Mouse (Mus musculus) spleen, postnatal 4 days (tissue): ENCODE results near the gene Pde1c.

Source experiments
- DNase-seq, 2 experiments: peaks; one replicate each; pipeline ENCODE4 v3.0.0; 2022; ENCODE audit warnings: low spot score in 2 of 2

Pde1c gene

DNA sequence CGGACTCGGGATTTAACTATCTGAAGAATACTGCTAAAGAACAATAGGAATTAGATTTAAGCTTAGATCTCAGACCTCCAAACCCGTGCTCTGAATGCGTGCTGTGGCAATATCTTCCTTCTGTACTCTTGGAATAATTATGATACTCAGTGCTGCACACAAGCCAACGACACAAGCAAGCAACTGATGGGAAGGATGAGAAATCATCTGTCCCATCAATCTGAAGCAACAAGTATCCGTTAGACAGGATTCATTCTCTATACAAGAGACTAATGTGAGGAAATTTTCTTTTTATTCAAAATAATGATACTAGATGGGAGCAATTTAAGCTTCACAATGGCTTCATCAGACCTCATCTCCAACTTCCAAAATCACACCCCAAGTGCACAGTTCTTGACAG, 237.5 kb downstream of the Pde1c start:
- DNase-seq, result no peak

DNA sequence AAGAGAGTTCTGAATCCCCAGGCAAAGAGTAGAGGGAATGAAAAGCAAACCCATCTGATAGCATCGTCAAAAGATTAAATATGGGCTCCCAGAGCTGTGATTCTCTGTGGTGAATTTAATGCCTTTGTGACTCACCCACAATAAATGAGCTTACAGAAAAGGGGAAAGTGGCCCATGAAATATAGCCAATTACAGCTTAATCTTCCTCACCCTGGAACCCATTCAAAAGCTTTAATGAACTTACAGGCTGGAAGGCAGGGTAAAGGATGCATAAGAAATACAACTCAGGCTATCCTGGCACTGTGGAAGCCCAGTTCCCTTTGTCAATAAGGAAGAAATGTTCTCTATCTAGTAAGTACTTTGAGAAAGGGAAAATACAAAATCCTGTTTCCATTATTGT, 240.8 kb downstream of the Pde1c start:
- DNase-seq, result no peak

DNA sequence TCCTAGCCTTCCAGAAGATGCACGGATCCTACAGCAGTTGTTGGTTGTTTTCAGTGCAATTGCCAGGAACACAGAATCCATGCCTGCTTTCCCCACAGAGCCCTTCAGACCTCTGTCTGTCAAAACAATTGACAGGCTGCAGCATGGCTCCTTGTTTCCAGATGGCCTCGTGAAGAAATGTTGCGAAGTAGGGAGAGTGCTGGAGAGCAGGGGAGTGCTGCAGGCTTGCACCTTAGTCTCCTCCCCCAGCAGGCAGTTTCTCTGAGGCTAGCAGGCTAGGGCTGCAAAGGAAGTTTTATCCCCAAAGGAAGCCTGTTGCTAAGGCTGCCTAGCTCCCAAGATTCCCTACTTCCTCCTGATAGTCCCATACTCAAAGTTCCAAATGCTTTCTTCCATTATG, 246.1 kb downstream of the Pde1c start:
- no peak for DNase-seq

DNA sequence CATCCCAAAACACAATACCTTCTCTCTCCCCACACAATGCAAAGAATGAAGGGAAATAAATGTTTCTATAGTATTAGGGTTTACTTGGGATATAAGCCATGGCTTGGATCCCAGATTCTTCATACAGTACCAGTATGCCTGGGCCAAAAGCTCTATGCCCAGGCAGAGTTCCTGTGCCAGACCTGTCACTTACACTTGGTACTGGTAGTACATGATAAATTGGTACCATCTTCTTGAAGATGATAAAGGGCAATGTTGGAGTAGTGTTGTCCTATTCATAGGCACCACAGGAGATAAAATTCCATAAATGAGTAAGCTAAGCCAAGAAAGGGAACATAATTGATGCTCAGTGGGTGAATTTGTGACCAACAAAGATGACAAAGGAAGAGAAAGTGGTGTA, 258.6 kb downstream of the Pde1c start:
- no peak for DNase-seq

DNA sequence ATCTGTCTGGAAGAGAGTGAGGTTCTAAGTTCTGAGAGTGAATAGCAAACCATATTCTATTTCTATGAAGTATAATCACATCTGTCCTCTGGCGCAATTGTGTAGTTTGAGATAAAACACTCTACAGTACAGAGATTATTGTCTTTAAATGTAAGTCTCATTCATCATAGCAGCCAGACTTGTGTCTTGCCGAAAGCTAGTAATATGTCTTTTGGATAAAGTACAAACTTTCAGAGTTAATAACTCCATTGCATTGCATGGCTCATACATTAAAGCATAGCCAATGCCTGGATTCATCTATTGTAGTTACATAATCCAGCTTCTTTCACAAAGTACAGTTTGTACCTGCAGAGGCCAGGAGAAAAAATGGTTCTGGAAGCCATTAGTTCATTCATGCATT, 262.8 kb downstream of the Pde1c start:
- DNase-seq, result no peak

DNA sequence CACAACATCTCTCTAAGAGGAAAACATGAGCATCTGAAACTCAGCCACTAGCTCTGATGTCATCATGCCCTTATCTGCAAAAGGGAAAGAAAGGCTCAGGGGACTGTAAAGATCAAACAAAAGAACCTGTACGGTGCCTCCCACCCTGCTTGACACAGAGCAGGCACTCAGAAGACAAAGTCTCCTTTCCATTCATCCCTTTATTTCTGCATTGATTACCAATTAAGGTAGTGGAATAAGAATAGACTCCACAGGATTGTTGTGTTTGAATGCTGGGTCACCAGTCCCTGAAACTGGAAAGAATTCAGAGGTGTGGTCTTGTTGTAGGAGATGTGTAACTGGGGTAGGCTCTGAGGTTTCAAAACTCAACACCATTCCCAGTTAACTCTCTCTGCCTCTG, 276.7 kb downstream of the Pde1c start:
- DNase-seq, result no peak

DNA sequence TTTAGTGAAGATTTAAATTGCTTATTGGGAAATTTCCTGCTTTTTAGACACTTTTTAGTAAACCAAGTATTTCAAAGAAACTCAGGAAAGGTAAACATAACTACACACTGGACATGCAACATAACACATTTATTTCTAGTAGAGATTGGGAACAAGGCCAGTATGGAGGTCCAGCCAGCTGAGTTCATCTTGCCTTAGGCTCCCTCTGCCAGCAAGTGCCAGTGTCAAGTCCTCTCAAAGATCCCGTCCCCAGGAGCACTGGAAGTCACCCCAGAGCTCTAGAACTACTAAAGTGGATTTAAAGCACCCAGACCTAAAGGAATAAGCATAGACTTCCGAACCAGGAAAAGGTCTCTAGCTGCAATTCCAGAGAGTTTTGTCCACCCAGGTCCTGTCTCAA, 279.6 kb downstream of the Pde1c start:
- no peak for DNase-seq

DNA sequence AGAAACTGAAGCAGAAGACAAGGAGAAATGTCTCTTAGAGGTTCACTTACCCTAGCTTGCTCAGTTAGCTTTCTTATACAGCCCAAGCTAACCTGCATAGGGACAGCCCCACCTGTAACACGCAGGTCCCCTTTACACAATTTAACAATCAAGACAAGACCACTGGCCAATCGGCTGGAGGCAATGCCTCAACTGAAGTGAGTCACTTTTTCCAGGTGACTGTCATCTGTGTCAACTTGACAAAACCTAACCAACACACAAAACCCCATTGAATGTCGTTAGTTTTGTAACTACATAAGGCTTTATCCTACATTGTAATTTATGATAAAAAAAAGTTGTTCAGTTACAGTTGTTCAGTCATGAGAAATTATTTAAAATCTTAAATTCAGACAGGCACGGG, 284.1 kb downstream of the Pde1c start:
- no peak for DNase-seq

DNA sequence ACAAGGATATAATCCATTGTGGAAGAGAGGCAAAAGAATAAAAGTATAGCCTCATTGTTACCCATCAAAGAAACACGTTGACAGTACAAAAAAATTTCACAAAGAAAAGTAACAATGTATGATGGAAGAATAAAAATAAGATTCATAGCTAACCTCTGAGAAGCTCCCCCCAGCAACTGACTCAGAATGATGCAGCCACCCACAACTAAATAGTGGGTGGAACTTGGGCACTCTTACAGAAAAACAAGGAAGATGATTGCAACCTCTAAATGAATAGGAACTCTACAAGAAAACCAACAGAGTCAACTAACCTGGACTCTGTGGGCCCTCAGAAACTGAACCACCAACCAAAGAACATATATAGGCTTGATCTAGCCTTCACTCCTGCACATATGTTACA, 293.4 kb downstream of the Pde1c start:
- DNase-seq, result no peak

DNA sequence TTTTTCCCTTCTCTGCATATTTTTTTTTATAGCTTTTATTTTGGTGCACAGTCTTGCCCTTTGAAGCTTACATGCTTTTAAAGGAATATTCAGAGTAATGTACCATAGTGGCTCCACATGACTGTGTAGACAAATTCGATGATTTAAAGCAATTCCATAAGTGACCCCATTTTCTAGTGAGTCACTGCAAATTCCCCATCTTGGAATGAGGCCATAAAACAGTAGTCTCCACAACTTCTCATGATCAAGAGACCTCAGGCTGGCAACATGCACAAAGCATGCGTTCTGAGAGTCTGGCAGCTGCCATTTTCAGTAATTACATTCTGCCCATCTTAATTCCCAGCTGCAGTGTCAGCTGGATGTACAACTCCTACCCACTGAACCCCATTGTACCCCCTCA, 297.2 kb downstream of the Pde1c start:
- no peak for DNase-seq

DNA sequence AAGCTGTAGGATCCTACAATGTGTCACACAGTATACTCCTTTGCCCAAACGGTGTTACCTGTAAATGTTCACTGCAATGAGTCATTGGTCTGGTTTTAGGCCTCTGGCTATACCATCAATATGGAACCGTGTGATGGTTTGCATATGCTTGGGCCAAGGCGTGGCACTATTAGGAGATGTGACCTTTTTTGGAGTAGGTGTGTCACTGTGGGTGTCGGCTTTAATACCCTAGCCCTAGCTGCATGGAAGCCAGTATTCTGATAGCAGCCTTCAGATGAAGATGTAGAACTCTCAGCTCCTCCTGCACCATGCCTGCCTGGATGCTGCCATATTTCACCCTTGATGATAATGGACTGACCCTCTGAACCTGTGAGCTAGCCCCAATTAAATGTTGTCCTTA, 304.4 kb downstream of the Pde1c start:
- no peak for DNase-seq

DNA sequence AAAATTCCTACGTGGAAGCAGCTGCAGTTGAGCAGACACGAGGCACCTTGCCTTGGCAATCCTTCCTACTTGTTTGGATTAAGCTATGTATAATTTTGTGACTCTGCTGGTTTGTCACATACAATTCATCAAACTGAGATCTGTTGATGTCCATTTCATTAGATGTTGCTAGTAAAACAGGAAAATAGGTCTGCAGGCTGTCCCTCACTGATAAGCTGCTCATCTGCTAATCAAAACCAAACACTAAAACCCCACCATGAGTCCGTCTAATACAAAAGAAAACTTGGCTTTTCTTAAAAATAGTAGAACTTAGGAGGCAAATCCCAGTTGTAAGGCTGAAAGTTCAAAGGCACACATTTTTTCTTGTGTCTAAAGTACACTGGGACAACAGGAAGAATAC, 308.8 kb downstream of the Pde1c start:
- DNase-seq, result no peak

DNA sequence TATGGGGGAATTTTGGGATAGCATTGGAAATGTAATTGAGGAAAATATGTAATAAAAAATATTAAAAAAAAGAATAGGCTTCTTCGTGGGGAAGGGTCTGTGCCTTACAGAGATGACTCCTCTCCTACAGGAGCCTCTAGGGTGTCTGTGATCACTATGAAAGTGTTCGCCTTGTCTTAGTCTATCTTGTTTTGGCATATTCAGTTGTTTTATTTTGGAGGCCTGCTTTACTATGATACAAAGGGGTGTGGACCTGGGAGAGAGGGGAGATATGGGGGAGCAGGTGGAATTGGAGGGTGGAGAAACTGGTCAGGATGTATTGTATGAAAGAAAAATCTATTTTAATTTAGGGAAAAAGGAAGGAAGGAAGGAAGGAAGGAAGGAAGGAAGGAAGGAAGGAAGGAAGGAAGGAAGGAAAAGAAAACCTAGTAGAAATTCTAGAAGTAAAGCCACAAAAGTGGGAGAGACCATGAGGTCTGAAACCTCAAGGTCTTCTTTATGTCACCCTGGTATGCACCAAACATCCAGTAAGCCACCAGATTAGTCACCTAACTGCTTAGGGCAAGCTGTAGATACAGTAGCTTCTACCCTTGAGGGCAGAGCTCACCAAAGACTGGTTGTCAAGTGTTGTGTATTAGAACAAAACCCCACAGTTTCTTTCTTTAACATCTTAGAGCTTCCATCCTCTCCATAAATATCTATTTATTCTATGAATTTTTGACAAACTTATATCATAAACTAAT, 311.2 kb downstream of the Pde1c start:
- no peak for DNase-seq

DNA sequence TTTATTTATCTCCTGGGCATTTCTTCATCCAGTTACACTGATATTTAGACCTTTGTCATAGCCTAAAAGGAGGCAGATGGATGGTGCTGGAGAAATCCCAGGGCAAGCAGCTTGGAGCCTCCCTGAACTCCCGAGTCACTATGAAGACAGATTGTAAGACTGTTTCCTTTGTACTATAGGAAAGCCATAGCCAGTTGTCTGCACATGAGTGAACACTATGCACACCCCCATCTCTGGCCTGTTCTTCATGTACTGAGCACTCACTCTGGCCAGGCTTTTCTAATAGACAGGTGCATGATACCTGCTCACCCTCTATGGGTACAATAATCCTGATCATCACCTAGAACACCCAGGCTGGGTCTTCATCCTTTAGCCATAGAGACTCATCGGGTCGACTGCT, 318.8 kb downstream of the Pde1c start:
- no peak for DNase-seq

DNA sequence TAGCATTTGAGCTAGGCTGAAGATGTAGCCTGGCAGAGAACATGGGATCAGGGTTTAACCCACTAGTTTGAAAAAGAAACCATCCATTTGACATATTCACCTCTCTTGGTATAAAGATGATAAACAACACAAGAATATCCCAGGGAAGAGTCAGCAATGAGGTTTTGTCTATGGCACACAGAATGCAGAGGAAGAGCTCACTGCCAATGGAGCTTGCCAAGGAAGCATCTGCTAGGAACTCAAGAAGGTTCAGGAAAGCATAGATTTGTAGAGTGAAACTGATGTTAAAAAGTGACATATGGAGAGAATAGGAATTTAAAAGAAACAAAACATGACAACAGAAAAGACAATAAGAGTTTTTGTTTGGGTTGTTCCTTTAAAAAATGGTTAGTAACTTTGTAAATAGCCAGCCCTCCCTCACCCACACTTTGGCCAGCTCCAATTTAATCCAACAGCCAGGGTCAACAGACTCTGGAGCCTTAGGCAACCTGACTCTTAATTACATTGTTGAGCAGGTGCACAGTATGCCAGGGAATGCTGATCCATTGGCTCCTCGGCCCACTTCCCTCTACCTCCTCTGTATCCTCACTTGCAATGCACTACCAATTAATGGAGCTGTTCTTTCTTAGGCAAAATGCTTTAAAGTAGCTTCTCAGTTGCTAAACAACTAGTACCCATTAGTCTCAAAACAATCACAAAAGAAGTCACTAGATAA, 377.3 kb downstream of the Pde1c start:
- DNase-seq, result no peak

DNA sequence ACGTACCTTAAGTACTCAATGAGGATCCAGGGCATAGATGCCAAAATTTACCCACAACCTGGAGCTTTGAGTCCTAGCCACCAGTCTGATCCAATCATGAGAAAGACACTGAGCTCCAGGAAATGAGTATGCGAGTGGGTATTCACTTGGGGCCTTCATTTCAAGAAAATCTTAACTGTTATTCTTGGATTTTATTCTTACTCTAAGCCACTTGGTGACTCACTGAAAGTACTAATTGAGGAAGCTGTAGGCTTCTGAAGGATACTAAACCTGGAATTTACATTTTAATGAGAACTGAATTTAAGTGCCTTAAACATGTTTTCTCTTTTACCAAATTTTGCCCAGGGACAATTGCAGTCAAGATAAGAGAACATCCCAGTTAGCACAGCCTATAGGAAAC, 392.4 kb downstream of the Pde1c start:
- no peak for DNase-seq

DNA sequence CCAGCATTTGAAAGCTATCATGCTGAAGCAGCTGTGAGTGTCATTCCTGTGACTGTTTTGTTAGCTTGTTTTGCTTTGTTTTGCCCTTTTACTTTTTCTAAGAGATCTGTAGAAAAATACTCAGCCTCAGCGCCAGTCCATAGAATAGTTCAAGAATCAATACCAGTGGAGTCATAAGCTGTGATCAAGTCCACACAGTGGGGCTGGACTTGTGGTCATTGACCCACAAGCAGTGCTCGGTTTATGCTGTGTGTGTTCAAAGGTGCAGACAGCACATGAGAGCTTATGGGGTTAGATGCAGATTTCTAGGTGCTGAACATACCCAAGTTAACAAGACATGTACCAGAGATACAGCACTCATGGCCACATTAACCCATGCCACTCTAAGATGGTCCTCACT, 396.7 kb downstream of the Pde1c start:
- peak in 1 of 2 experiments; percentile 3 for DNase-seq

DNA sequence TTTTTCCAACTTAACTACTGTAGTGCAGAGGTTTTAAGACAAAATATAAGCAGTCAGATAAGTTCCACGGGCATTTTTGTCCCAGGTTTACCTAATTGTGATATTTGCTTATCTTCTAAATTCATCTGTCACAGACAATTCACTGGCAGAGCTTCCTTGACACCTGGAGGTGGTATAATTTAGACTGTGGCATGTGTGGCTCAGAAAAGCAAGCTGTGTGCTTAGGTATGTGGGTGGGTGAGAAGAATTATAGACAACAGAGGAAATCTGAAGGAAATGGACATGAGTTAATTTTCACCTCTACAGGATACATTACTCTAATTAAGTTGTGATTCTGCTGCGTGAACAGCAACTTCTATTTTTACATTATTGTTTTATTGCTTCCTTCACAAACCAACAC, 400.2 kb downstream of the Pde1c start:
- no peak for DNase-seq

DNA sequence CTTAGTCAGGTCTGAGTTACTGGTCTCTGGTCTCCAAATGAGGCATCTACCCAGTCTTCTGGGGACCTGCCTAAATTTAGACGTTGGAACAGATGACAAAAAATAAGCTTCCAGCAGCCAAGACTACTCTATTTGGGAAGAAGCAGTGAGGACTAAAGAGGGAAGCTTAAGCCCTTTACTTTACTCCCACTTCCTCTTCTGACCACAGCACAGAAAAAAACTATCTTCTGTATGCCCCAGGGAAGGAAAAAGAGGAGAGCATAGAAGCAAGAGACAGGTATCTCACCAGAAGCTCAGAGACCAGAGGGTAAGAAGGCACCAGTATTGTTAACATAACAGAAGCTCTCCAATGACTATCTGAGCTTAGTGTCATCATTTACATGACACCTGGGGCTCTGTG, 410.7 kb downstream of the Pde1c start:
- no peak for DNase-seq

DNA sequence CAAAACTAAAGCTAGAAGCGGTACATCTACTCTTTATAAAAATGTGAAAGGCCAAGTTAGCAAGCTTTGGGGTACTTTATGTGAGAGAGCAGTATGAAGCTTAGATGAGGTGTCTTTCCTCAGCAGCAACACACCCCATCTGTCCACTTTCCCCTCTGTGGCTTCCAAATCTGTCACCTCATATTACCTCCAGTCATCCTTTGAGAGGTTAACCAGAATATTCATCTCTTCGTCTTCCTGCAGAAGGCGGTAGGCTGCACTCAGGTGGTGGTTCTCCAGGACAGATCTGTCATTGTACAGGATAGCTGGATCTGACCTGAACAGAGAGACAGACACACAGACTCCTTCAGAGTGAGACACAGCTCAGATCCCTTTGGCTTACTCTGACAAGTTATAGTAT, 412.1 kb downstream of the Pde1c start:
- no peak for DNase-seq

DNA sequence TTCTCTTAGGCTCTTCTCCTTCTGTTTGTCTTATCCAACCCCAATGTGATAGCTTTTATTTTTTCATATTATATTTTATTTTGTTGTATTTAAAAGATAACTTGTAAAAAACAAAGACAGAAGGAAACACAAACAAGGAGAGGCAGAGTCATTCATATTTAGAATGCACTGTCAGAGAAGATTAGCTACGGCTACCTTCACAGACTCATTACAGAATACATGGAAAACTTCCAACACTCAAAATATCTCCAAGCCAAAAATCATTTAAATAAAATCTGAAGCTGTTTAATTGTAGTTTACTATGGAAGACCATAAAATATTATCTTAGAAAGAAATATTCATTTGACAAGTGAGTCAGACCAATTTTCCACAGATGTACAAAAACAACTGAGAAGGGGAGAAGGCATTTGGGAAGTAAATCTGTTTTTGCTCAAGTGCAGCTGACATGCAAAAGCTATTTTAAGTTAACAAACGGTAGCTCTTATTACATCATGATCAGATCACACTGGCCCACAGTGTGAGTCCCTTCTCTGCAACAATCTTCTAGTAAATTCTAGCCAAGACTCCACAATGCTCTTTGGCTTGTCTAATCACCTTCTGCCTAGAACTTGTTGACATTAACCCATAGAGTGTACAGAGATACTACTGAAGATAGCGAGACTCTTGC, 438.3 kb downstream of the Pde1c start:
- no peak for DNase-seq

DNA sequence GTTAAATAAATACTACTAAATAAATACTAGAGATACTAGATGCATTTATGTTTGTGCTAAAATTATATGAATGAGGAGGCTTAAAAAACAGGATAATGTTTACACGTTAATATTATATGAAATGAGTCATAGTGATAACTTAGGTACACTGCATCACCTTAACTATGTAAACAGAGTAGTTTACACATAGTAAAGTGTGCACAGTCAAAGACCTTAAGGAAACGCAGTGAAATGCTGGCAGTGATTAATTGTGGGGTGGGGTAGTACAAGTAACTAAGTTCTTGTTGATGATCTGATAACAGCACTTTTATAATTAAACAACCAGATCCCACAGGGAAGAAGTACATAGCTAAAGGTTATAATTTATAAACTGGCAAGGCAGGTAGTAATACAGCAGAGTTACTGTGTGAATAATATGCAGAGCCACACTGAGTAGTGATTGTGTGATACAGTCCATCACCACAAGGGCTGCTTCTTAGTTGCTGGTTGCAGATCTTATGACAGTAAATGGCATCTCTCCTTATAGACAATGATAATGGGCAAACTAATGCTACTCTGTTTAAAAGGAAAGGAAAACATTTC, 469.3 kb downstream of the Pde1c start:
- DNase-seq, result no peak

DNA sequence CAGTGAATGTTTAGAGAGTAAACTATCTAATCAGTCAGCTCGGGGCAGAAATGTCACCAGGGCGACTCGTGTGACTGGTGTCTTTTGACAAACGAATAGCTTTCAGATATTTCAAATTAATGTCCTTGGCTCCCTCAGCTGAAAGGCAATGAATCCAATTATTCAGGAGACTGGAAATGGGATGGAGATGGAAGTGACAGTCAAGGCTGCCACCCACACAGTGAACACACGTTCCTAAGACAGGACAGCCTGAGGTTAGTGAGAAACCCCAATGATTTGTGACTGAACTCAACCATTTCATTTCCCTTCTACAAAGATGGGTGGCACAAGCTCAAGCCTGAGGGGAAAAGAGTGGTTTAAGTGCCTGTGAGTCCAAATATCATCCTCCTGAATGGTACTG, 470.5 kb downstream of the Pde1c start:
- no peak for DNase-seq
